Mouse (Mus musculus) kidney, adult 2 months (tissue): ENCODE data around the gene Nrp1. TPM values are rescaled to one million over a fixed set of nuclear protein-coding genes. Genes with fewer than 3 reads are reported as not detected.
A peak's percentile ranks its signal among the peaks of the same experiment; 100 is the strongest.

ENCODE experiments used
- DNase-seq: peaks from one replicate; pipeline ENCODE4 v3.0.0; 2021
- H3K27ac ChIP-seq: fragments of 200-500 bp; 2 replicates; pipeline ENCODE4 v1.5.1; 2012; ENCODE audit warnings: low read depth, low read length, control low read depth, inconsistent platforms; ENCODE audit not compliant: insufficient read depth
- H3K27me3 ChIP-seq: fragments of 200-500 bp; replicated peaks from 2 replicates; pipeline ENCODE4 v1.6.1; 2012; ENCODE audit warnings: mild to moderate bottlenecking, moderate library complexity, low read length, inconsistent platforms; ENCODE audit not compliant: control insufficient read depth, insufficient read depth
- H3K36me3 ChIP-seq: fragments of 200-500 bp; 2 replicates; pipeline ENCODE4 v1.6.1; 2012; ENCODE audit warnings: mild to moderate bottlenecking, moderate library complexity, low read length, inconsistent platforms; ENCODE audit not compliant: control insufficient read depth, insufficient read depth
- H3K4me1 ChIP-seq: fragments of 200-500 bp; 2 replicates; pipeline ENCODE4 v1.6.1; 2011; ENCODE audit warnings: low read length; ENCODE audit not compliant: control insufficient read depth, insufficient read depth
- H3K4me3 ChIP-seq: fragments of 200-500 bp; 2 replicates; pipeline ENCODE4 v1.5.1; 2011; ENCODE audit warnings: mild to moderate bottlenecking, low read depth, low read length, control low read depth; ENCODE audit not compliant: insufficient read depth
- CTCF ChIP-seq: fragments of 200-500 bp; conservative IDR thresholded peaks from 2 replicates; pipeline ENCODE4 v1.5.1; 2011; ENCODE audit warnings: low read depth, mild to moderate bottlenecking, control low read depth, low read length, moderate library complexity, mixed read lengths; ENCODE audit not compliant: insufficient read depth, insufficient read length
- POLR2A ChIP-seq: fragments of 200-500 bp; IDR thresholded peaks from one replicate; pipeline ENCODE4 v1.6.1; 2011; ENCODE audit warnings: low read depth, low read length, control low read depth
- WGBS: fragments of 180-500 bp; shearing (Covaris S2); methylation state at CpG from one replicate; pipeline ENCODE4 v1.1.7; 2018; 5-methylcytosine and 5-hydroxymethylcytosine counted together
- polyA plus RNA-seq: library from polyadenylated mRNA; depleted of rRNA; stranded (reverse); fragments of >200 nt; gene quantifications from 2 replicates; pipeline ENCODE4 v1.2.3, GENCODE M21; 2012

The Nrp1 gene
- polyA plus RNA-seq, 1 experiment = 54.3 TPM

GRCm38 (mm10) chr8:128435749-128436148 is 77.3 kb downstream of the Nrp1 start:
- H3K36me3 ChIP-seq = peaks cover 5% of the 10 kb centered on the region
- DNase-seq = no peak
- no peaks in the 10 kb centered on the region for H3K27me3 ChIP-seq
- TF ChIP-seq CTCF = no peak
- TF ChIP-seq POLR2A = no peak
- no peak overlapping the region for H3K27ac ChIP-seq
- no peak overlapping the region for H3K4me3 ChIP-seq
- WGBS = 80% methylated on average over 4 of the region's 4 CpGs
- no peaks in the 10 kb centered on the region for H3K4me1 ChIP-seq

GRCm38 (mm10) chr8:128437156-128437825 is 78.9 kb downstream of the Nrp1 start:
- TF ChIP-seq POLR2A = no peak
- TF ChIP-seq CTCF = no peak
- no peak overlapping the region for H3K27ac ChIP-seq
- H3K4me3 ChIP-seq = no peak overlapping the region
- WGBS = 68% methylated on average over 12 of the region's 12 CpGs
- DNase-seq = peak; percentile 55
- peaks cover 5% of the 10 kb centered on the region for H3K36me3 ChIP-seq
- no peaks in the 10 kb centered on the region for H3K27me3 ChIP-seq
- H3K4me1 ChIP-seq = no peaks in the 10 kb centered on the region

DNA sequence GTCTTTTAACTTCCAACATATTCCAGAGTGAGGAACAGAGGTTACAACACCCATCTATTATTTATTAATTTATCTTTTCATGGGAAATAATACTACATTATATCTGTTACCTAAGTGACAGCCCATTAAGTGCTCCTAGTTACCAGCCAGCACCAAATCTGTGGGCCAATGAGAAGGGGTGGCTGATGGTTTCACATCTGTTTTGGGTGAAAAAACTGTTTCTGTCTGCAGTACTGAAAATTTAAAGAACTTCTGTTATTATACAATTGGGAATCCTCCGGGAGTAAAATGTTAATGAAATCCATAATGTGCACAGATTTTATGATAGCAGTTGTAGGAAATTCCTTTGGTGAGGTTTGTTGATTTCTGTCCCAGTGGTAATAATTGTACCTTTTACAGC is 83.0 kb downstream of the Nrp1 start:
- no peak for DNase-seq
- Histone ChIP-seq H3K27me3 (no peaks in the 10 kb centered on the region), H3K27ac (no peak overlapping the region), H3K4me3 (no peak overlapping the region), H3K36me3 (no peaks in the 10 kb centered on the region; the same call in 1 of the 2 replicates), H3K4me1 (no peaks in the 10 kb centered on the region)
- no peak for TF ChIP-seq CTCF
- 81% methylated on average over 1 of the region's 1 CpGs for WGBS

- H3K27me3 ChIP-seq = no peaks in the 10 kb centered on the region
- H3K36me3 ChIP-seq = no peaks in the 10 kb centered on the region; the same call in 1 of the 2 replicates
- H3K27ac ChIP-seq = no peak overlapping the region
- no peak overlapping the region for H3K4me3 ChIP-seq
- DNase-seq = no peak
- 43% methylated on average over 4 of the region's 4 CpGs for WGBS
- no peaks in the 10 kb centered on the region for H3K4me1 ChIP-seq
- no peak for TF ChIP-seq POLR2A
- TF ChIP-seq CTCF = no peak
Observed at GRCm38 (mm10) chr8:128445596-128445995, 87.2 kb downstream of the Nrp1 start.

- no peak overlapping the region for H3K27ac ChIP-seq
- no peaks in the 10 kb centered on the region; the same call in 1 of the 2 replicates for H3K36me3 ChIP-seq
- no peaks in the 10 kb centered on the region for H3K27me3 ChIP-seq
- no peaks in the 10 kb centered on the region for H3K4me1 ChIP-seq
- DNase-seq = no peak
- TF ChIP-seq CTCF (no peak), POLR2A (no peak)
- H3K4me3 ChIP-seq = no peak overlapping the region
- 93% methylated on average over 3 of the region's 3 CpGs for WGBS
Observed at GRCm38 (mm10) chr8:128446636-128447035, 88.2 kb downstream of the Nrp1 start.

DNA sequence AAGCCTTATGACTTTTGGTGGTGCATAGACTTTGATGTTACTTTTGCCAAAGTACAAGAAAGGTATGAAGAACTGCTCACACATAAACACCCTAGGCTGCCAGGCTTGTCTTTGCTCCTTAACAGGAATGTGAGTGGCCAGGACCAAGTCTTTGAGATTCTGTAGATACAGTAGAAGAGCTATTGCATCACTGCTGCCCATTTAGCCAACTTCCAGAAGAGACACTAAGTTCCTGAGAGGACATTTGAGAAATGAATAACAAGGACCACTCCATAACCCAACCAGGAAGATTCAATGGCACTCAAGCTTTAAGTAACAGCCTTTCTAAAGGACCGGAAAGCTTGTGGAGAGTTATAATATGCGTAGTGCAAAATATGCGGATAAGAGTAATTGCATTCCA is 88.9 kb downstream of the Nrp1 start:
- DNase-seq = no peak
- TF ChIP-seq POLR2A (no peak), CTCF (no peak)
- Histone ChIP-seq H3K36me3 (no peaks in the 10 kb centered on the region; the same call in 1 of the 2 replicates), H3K4me1 (no peaks in the 10 kb centered on the region), H3K27ac (no peak overlapping the region), H3K27me3 (no peaks in the 10 kb centered on the region), H3K4me3 (no peak overlapping the region)
- WGBS = 96% methylated on average over 3 of the region's 3 CpGs

- peak; percentile 20 for DNase-seq
- H3K27me3 ChIP-seq = no peaks in the 10 kb centered on the region
- H3K4me3 ChIP-seq = no peak overlapping the region
- H3K27ac ChIP-seq = no peak overlapping the region
- WGBS = 38% methylated on average over 9 of the region's 9 CpGs
- TF ChIP-seq POLR2A = no peak
- no peak for TF ChIP-seq CTCF
- no peaks in the 10 kb centered on the region; the same call in 1 of the 2 replicates for H3K4me1 ChIP-seq
- no peaks in the 10 kb centered on the region; the same call in 1 of the 2 replicates for H3K36me3 ChIP-seq
Observed at GRCm38 (mm10) chr8:128450390-128451032, 92.1 kb downstream of the Nrp1 start.
